Mouse (Mus musculus) kidney, adult 2 months (tissue): ENCODE measurements at regions not wholly inside any gene's neighbourhood (a gene's known extent, or its start where the extent isn't known, plus 50 kb on each side); places are given as distances from the start of the nearest gene placed in this dataset.

Source experiments
- DNase-seq: peaks from one replicate; pipeline ENCODE4 v3.0.0; 2021
- H3K27ac ChIP-seq: fragments of 200-500 bp; 2 replicates; pipeline ENCODE4 v1.5.1; 2012; ENCODE audit warnings: low read depth, low read length, control low read depth, inconsistent platforms; ENCODE audit not compliant: insufficient read depth
- H3K27me3 ChIP-seq: fragments of 200-500 bp; replicated peaks from 2 replicates; pipeline ENCODE4 v1.6.1; 2012; ENCODE audit warnings: mild to moderate bottlenecking, moderate library complexity, low read length, inconsistent platforms; ENCODE audit not compliant: control insufficient read depth, insufficient read depth
- H3K36me3 ChIP-seq: fragments of 200-500 bp; 2 replicates; pipeline ENCODE4 v1.6.1; 2012; ENCODE audit warnings: mild to moderate bottlenecking, moderate library complexity, low read length, inconsistent platforms; ENCODE audit not compliant: control insufficient read depth, insufficient read depth
- H3K4me1 ChIP-seq: fragments of 200-500 bp; 2 replicates; pipeline ENCODE4 v1.6.1; 2011; ENCODE audit warnings: low read length; ENCODE audit not compliant: control insufficient read depth, insufficient read depth
- H3K4me3 ChIP-seq: fragments of 200-500 bp; 2 replicates; pipeline ENCODE4 v1.5.1; 2011; ENCODE audit warnings: mild to moderate bottlenecking, low read depth, low read length, control low read depth; ENCODE audit not compliant: insufficient read depth
- CTCF ChIP-seq: fragments of 200-500 bp; conservative IDR thresholded peaks from 2 replicates; pipeline ENCODE4 v1.5.1; 2011; ENCODE audit warnings: low read depth, mild to moderate bottlenecking, control low read depth, low read length, moderate library complexity, mixed read lengths; ENCODE audit not compliant: insufficient read depth, insufficient read length
- POLR2A ChIP-seq: fragments of 200-500 bp; IDR thresholded peaks from one replicate; pipeline ENCODE4 v1.6.1; 2011; ENCODE audit warnings: low read depth, low read length, control low read depth
- WGBS: fragments of 180-500 bp; shearing (Covaris S2); methylation state at CpG from one replicate; pipeline ENCODE4 v1.1.7; 2018; 5-methylcytosine and 5-hydroxymethylcytosine counted together

GRCm38 (mm10) chr3:41407520-41407919 is 148.0 kb upstream of the Jade1 start:
- peaks cover 3% of the 10 kb centered on the region; the same call in 1 of the 2 replicates for H3K4me1 ChIP-seq
- TF ChIP-seq POLR2A, result no peak
- no peak for TF ChIP-seq CTCF
- no peak for DNase-seq
- no peaks in the 10 kb centered on the region for H3K36me3 ChIP-seq
- no peak overlapping the region for H3K4me3 ChIP-seq
- H3K27me3 ChIP-seq, result no peaks in the 10 kb centered on the region
- WGBS, result 98% methylated on average over 1 of the region's 1 CpGs
- no peak overlapping the region for H3K27ac ChIP-seq

- no peaks in the 10 kb centered on the region for H3K36me3 ChIP-seq
- no peaks in the 10 kb centered on the region for H3K27me3 ChIP-seq
- DNase-seq, result no peak
- TF ChIP-seq POLR2A (no peak), CTCF (no peak)
- no peaks in the 10 kb centered on the region for H3K4me1 ChIP-seq
- 77% methylated on average over 4 of the region's 4 CpGs for WGBS
- H3K4me3 ChIP-seq, result no peak overlapping the region
- no peak overlapping the region for H3K27ac ChIP-seq
Observed at GRCm38 (mm10) chr3:41401881-41402280, 153.7 kb upstream of the Jade1 start.

GRCm38 (mm10) chr3:41389868-41390267 is 165.7 kb upstream of the Jade1 start:
- no peak for TF ChIP-seq CTCF
- no peak for TF ChIP-seq POLR2A
- H3K4me3 ChIP-seq, result no peak overlapping the region
- 34% methylated on average over 6 of the region's 6 CpGs for WGBS
- H3K27me3 ChIP-seq, result no peaks in the 10 kb centered on the region
- H3K27ac ChIP-seq, result no peak overlapping the region
- H3K4me1 ChIP-seq, result no peaks in the 10 kb centered on the region
- no peaks in the 10 kb centered on the region for H3K36me3 ChIP-seq
- DNase-seq, result no peak

GRCm38 (mm10) chr3:41387469-41388212 is 167.9 kb upstream of the Jade1 start:
- Histone ChIP-seq H3K4me1 (no peaks in the 10 kb centered on the region), H3K36me3 (no peaks in the 10 kb centered on the region), H3K4me3 (no peak overlapping the region), H3K27me3 (no peaks in the 10 kb centered on the region), H3K27ac (no peak overlapping the region)
- no peak for DNase-seq
- 80% methylated on average over 9 of the region's 9 CpGs for WGBS
- TF ChIP-seq POLR2A (no peak), CTCF (no peak)

- no peak for TF ChIP-seq CTCF
- TF ChIP-seq POLR2A, result no peak
- H3K27ac ChIP-seq, result no peak overlapping the region
- no peak for DNase-seq
- H3K4me1 ChIP-seq, result no peaks in the 10 kb centered on the region
- no peak overlapping the region for H3K4me3 ChIP-seq
- WGBS, result 39% methylated on average over 5 of the region's 5 CpGs
- H3K27me3 ChIP-seq, result no peaks in the 10 kb centered on the region
- no peaks in the 10 kb centered on the region for H3K36me3 ChIP-seq
Observed at GRCm38 (mm10) chr3:41386299-41386698, 169.2 kb upstream of the Jade1 start.

GRCm38 (mm10) chr3:41384410-41384809 is 171.1 kb upstream of the Jade1 start:
- Histone ChIP-seq H3K27ac (no peak overlapping the region), H3K27me3 (no peaks in the 10 kb centered on the region), H3K4me1 (no peaks in the 10 kb centered on the region), H3K4me3 (no peak overlapping the region), H3K36me3 (no peaks in the 10 kb centered on the region)
- no peak for DNase-seq
- no peak for TF ChIP-seq CTCF
- WGBS, result 48% methylated on average over 10 of the region's 10 CpGs

GRCm38 (mm10) chr3:41378576-41378975 is 177.0 kb upstream of the Jade1 start:
- whole genome bisulfite sequencing, result 71% methylated on average over 5 of the region's 5 CpGs

More at GRCm38 (mm10) chr3:41378576-41378975, 177.0 kb upstream of the Jade1 start:
- Histone ChIP-seq H3K4me1 (no peaks in the 10 kb centered on the region), H3K4me3 (no peak overlapping the region), H3K27me3 (no peaks in the 10 kb centered on the region), H3K27ac (no peak overlapping the region), H3K36me3 (no peaks in the 10 kb centered on the region)
- no peak for DNase-seq
- TF ChIP-seq POLR2A (no peak), CTCF (no peak)
